Mouse (Mus musculus) MEL (cell line): ENCODE measurements around the gene Slc7a8. TPM values are rescaled to one million over a fixed set of nuclear protein-coding genes. Genes with fewer than 3 reads are reported as not detected.

Experiments used
- DNase-seq: peaks from one replicate; pipeline ENCODE4 v3.0.0; 2011; ENCODE audit warnings: low read depth, low spot score
- H3K27ac ChIP-seq: 2 replicates; pipeline ENCODE4 v1.5.1; 2012; ENCODE audit warnings: low read depth, mild to moderate bottlenecking, control low read depth, low read length, moderate library complexity; ENCODE audit not compliant: control insufficient read depth
- H3K27me3 ChIP-seq, 2 experiments: fragments of 150-350 bp in 1 of 2; sonication (generic) in 1 of 2; 2 replicates each; pipeline ENCODE4 v1.6.1; 2012; ENCODE audit warnings: low read length in 2 of 2, mild to moderate bottlenecking in 2 of 2, improper control_type of control experiment in 1 of 2, moderate library complexity in 1 of 2; ENCODE audit not compliant: insufficient read depth in 2 of 2, control insufficient read depth in 1 of 2
- H3K36me3 ChIP-seq, 2 experiments: 2 replicates each; pipeline ENCODE4 v1.6.1; 2012 to 2014; ENCODE audit warnings: low read length in 2 of 2, improper control_type of control experiment in 1 of 2, inconsistent platforms in 1 of 2, mild to moderate bottlenecking in 1 of 2; ENCODE audit not compliant: insufficient read depth in 2 of 2, control insufficient read depth in 1 of 2
- H3K4me1 ChIP-seq, 2 experiments: fragments of 150-350 bp in 1 of 2; sonication (generic) in 1 of 2; 2 replicates each; pipeline ENCODE4 v1.6.1; 2012; ENCODE audit warnings: low read length in 2 of 2, improper control_type of control experiment in 1 of 2, mild to moderate bottlenecking in 1 of 2; ENCODE audit not compliant: insufficient read depth in 2 of 2, control insufficient read depth in 1 of 2
- H3K4me3 ChIP-seq, 2 experiments: fragments of 150-350 bp in 1 of 2; sonication (generic) in 1 of 2; 2 replicates each; pipeline ENCODE4 v1.5.1; 2012; ENCODE audit warnings: low read depth in 2 of 2, low read length in 2 of 2, mild to moderate bottlenecking in 2 of 2, moderate library complexity in 2 of 2, control low read depth in 1 of 2, improper control_type of control experiment in 1 of 2; ENCODE audit not compliant: control insufficient read depth in 1 of 2, insufficient read depth in 1 of 2
- H3K79me2 ChIP-seq: 2 replicates; pipeline ENCODE4 v1.6.1; 2012; ENCODE audit warnings: mild to moderate bottlenecking, low read length, moderate library complexity; ENCODE audit not compliant: control insufficient read depth, poor library complexity, insufficient read depth
- H3K9ac ChIP-seq: 2 replicates; pipeline ENCODE4 v1.6.1; 2012; ENCODE audit warnings: low read depth, mild to moderate bottlenecking, control low read depth, low read length, moderate library complexity; ENCODE audit not compliant: control insufficient read depth, poor library complexity, severe bottlenecking
- H3K9me3 ChIP-seq: fragments of 150-350 bp; sonication (generic); replicated peaks from 2 replicates; pipeline ENCODE4 v1.6.1; 2012; ENCODE audit warnings: mild to moderate bottlenecking, low read length, improper control_type of control experiment, moderate library complexity; ENCODE audit not compliant: insufficient read depth
- BHLHE40 ChIP-seq: IDR thresholded peaks from 2 replicates; pipeline ENCODE4 v1.6.1; 2012; ENCODE audit warnings: low read depth, mild to moderate bottlenecking, inconsistent platforms, low read length, improper control_type of control experiment, borderline replicate concordance
- CHD2 ChIP-seq: IDR thresholded peaks from 2 replicates; pipeline ENCODE4 v1.6.1; 2011; ENCODE audit warnings: low read length, improper control_type of control experiment
- E2F4 ChIP-seq: IDR thresholded peaks from 2 replicates; pipeline ENCODE4 v1.6.1; 2011; ENCODE audit warnings: low read depth, low read length, improper control_type of control experiment, borderline replicate concordance
- ELF1 ChIP-seq: IDR thresholded peaks from 2 replicates; pipeline ENCODE4 v1.6.1; 2014; ENCODE audit warnings: low read depth, mild to moderate bottlenecking, inconsistent platforms, low read length, improper control_type of control experiment, moderate library complexity
- EP300 ChIP-seq, 2 experiments: IDR thresholded peaks; 2 replicates each; pipeline ENCODE4 v1.6.1; 2011; ENCODE audit warnings: improper control_type of control experiment in 2 of 2, low read length in 2 of 2, low read depth in 1 of 2, mild to moderate bottlenecking in 1 of 2
- GATA1 ChIP-seq: IDR thresholded peaks from 2 replicates; pipeline ENCODE4 v1.6.1; 2011; ENCODE audit warnings: low read depth, low read length, improper control_type of control experiment
- JUND ChIP-seq: IDR thresholded peaks from 2 replicates; pipeline ENCODE4 v1.6.1; 2011; ENCODE audit warnings: low read depth, mild to moderate bottlenecking, improper control_type of control experiment, low read length
- KAT2A ChIP-seq: conservative IDR thresholded peaks from 2 replicates; pipeline ENCODE4 v1.6.1; 2012; ENCODE audit warnings: low read depth, low read length, improper control_type of control experiment, inconsistent platforms
- MYB ChIP-seq: IDR thresholded peaks from 2 replicates; pipeline ENCODE4 v1.6.1; 2011; ENCODE audit warnings: mild to moderate bottlenecking, low read depth, low read length, improper control_type of control experiment
- RCOR1 ChIP-seq: IDR thresholded peaks from 2 replicates; pipeline ENCODE4 v1.6.1; 2012; ENCODE audit warnings: low read depth, mild to moderate bottlenecking, inconsistent platforms, low read length, improper control_type of control experiment
- SIN3A ChIP-seq: IDR thresholded peaks from 2 replicates; pipeline ENCODE4 v1.6.1; 2012; ENCODE audit warnings: low read length, improper control_type of control experiment, inconsistent platforms
- TBP ChIP-seq: IDR thresholded peaks from 2 replicates; pipeline ENCODE4 v1.8.0; 2011; ENCODE audit warnings: low read depth, low read length, improper control_type of control experiment
- USF1 ChIP-seq: IDR thresholded peaks from 2 replicates; pipeline ENCODE4 v1.6.1; 2014; ENCODE audit warnings: low read depth, mild to moderate bottlenecking, inconsistent platforms, low read length, improper control_type of control experiment, moderate library complexity
- USF2 ChIP-seq, 2 experiments: IDR thresholded peaks; 2 replicates each; pipeline ENCODE4 v1.6.1; 2011 to 2012; ENCODE audit warnings: improper control_type of control experiment in 2 of 2, low read length in 2 of 2, borderline replicate concordance in 1 of 2, inconsistent platforms in 1 of 2, low read depth in 1 of 2, mild to moderate bottlenecking in 1 of 2; ENCODE audit not compliant: insufficient read depth in 1 of 2
- ZKSCAN1 ChIP-seq: IDR thresholded peaks from 2 replicates; pipeline ENCODE4 v1.6.1; 2012; ENCODE audit warnings: low read depth, mild to moderate bottlenecking, inconsistent platforms, low read length, improper control_type of control experiment, moderate library complexity
- ZMIZ1 ChIP-seq: IDR thresholded peaks from 2 replicates; pipeline ENCODE4 v1.6.1; 2012; ENCODE audit warnings: low read depth, mild to moderate bottlenecking, inconsistent platforms, low read length, improper control_type of control experiment, moderate library complexity
- polyA plus RNA-seq, 2 experiments: library from polyadenylated mRNA; stranded (reverse) in 1 of 2; unstranded in 1 of 2; fragments of >175 nt in 1 of 2; fragments of >200 nt in 1 of 2; gene quantifications; 2 replicates each; pipeline versions ENCODE4 v1.2.1 to v1.2.4; 2012; ENCODE audit warnings: low replicate concordance in 2 of 2, low read depth in 1 of 2; ENCODE audit not compliant: insufficient read length in 2 of 2, insufficient read depth in 1 of 2, missing spikeins in 1 of 2
- total RNA-seq: library from RNA; depleted of rRNA; stranded (reverse); fragments of 300-350 nt; gene quantifications from 2 replicates; pipeline ENCODE4 v1.2.3, GENCODE M21; 2012

Gene Slc7a8
- total and polyA plus RNA-seq, 3 experiments, result 0.08 to 0.29 TPM; not detected in 1

DNA sequence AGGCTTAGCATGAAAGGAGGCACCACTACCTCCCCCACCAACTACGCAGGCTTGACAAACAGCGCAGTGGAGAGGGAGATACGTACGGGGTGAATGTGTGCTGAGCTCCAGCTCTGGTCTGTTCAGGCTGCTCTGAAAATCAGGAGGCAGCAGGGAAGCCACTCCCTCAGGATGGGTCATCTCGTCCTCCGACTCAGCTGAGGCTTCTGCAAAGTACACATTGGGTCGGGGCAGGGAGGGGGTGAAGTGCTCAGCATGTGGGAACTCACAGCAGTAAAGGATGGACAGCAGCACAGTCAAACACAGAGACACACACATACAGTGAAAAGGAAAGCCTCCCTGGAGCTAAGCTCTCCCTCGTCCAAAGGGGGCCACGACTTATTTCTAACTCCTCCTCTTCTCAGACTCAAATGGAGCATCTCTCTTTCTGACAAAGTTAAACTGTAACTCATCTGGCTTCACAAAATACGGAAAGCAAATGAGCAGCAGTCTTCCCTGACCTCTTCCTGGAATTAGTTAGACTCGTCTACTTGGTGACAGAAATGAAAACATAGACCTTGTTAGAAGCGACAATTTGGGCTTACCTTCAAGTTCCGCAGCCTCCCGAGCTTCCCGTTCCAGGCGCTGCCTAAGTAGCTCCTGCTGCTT is 103.0 kb downstream of the Slc7a8 start:
- Histone ChIP-seq H3K4me1 (no peaks in the 10 kb centered on the region; a peak in 1 of 4 replicates), H3K27ac (no peak overlapping the region), H3K9me3 (no peaks in the 10 kb centered on the region), H3K4me3 (no peak overlapping the region), H3K9ac (no peak overlapping the region), H3K79me2 (peaks cover 13% of the 10 kb centered on the region), H3K36me3 (peaks cover 12 to 20% of the 10 kb centered on the region in 2 experiments), H3K27me3 (no peaks in the 10 kb centered on the region)
- no peak for DNase-seq
- TF ChIP-seq CHD2 (no peak), USF2 (IDR thresholded peaks at IDR 0.05; ENCODE audit: borderline replicate concordance in 1 of 2, insufficient read depth in 1 of 2, low read depth in 1 of 2, low read length in 2 of 2) (no peak), MYB (no peak), EP300 (IDR thresholded peaks at IDR 0.05; ENCODE audit: low read depth in 1 of 2, low read length in 2 of 2) (no peak), ZMIZ1 (no peak), E2F4 (no peak), SIN3A (no peak), ZKSCAN1 (no peak), ELF1 (no peak), GATA1 (no peak), JUND (no peak), USF1 (no peak)

DNA sequence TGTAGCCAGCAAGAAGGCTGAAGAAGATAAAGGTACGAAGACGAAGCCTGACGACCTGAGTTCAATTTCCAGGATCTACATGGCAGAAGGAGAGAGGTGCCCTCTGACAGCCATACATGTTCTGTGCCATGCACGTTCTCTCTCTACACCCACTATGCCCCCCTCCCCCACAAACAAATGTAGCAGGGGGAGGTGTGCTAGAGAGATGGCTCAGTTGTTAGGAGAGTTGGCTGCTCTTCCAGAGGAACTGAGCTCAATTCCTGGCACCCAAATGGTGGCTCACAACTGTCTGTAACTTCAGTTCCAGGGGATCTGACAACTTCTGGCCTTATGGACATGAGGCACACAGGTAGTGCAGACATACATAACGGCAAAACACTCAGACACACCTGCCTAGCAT is 105.5 kb downstream of the Slc7a8 start:
- TF ChIP-seq ZKSCAN1 (no peak), RCOR1 (no peak), KAT2A (no peak), MYB (no peak)
- Histone ChIP-seq H3K36me3 (peaks cover 0 to 23% of the 10 kb centered on the region in 2 experiments; a peak in 2 of 4 replicates), H3K4me3 (no peak overlapping the region), H3K79me2 (0 out of 2 replicates have a peak, but pooled peaks cover 1% of the 10 kb centered on the region), H3K9ac (no peak overlapping the region), H3K27ac (no peak overlapping the region), H3K27me3 (no peaks in the 10 kb centered on the region), H3K9me3 (no peaks in the 10 kb centered on the region), H3K4me1 (no peaks in the 10 kb centered on the region)
- DNase-seq, result no peak

DNA sequence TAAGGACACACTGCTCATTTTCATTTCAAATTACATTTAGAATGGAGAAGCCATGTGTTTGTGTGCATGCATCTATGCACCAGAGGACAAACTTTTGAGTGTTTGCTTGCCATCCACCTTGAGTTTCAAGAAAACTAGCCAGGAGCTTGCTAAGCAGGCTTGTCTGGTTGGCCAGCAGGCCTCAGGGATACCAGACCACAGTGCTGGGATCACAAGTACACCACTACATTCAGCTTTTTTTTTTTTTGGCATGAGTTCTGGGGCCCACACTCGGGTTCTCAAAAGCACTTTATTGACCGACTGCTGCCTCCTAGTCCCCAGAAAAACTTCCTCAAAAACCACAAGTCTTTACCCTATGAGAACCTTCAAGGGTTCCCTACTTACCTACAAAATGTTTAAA is 107.4 kb downstream of the Slc7a8 start:
- no peak overlapping the region for H3K4me3 ChIP-seq
- no peaks in the 10 kb centered on the region for H3K79me2 ChIP-seq
- no peaks in the 10 kb centered on the region for H3K9me3 ChIP-seq
- no peak overlapping the region for H3K9ac ChIP-seq
- no peak for TF ChIP-seq GATA1
- TF ChIP-seq BHLHE40, result no peak
- TF ChIP-seq EP300 (IDR thresholded peaks at IDR 0.05; ENCODE audit: low read depth in 1 of 2, low read length in 2 of 2), result no peak
- no peak for TF ChIP-seq RCOR1
- no peak for TF ChIP-seq ZKSCAN1
- no peak for TF ChIP-seq TBP
- TF ChIP-seq, all 39 proteins: peak for 0
- Histone ChIP-seq H3K36me3 (peaks cover 0 to 21% of the 10 kb centered on the region in 2 experiments; a peak in 2 of 4 replicates), H3K27me3 (no peaks in the 10 kb centered on the region), H3K27ac (no peak overlapping the region), H3K4me1 (no peaks in the 10 kb centered on the region)
- no peak for DNase-seq
